In genomic region chr2:50921002-50921401, GRCm38 (mm10) we compare ENCODE assay signal across 28 mouse cellular contexts.
DNase-seq lines count a peak whose midpoint lies in the region; ATAC-seq and TF ChIP-seq lines count a peak whose summit lies in the region.
"Had no signal": no experiment of that assay in that cellular context is flagged by ENCODE, and none has a peak within 500 bp of the region (broad histone marks: within the 10 kb centered on the region; RNA-seq: fewer than 3 reads in every experiment).

No protein-coding gene starts in this region.

- TF ChIP-seq CTCF in lung, postnatal 0 days (IDR thresholded peaks at IDR 0.05) = no peak

- H3K27ac ChIP-seq in limb, embryonic 10.5 days = no peak overlapping the region
- H3K27ac ChIP-seq in lung, postnatal 0 days (ENCODE audit: low read length) = no peak overlapping the region
- H3K27ac ChIP-seq: forebrain, embryonic 10.5 days; forebrain, embryonic 13.5 days; gastrocnemius, adult 2 months; heart, embryonic 15.5 days; hindbrain, embryonic 10.5 days; hindbrain, embryonic 13.5 days had no signal

- H3K9me3 ChIP-seq in limb, embryonic 10.5 days (replicated peaks) = no peaks in the 10 kb centered on the region
- no peaks in the 10 kb centered on the region for H3K9me3 ChIP-seq in lung, postnatal 0 days (ENCODE audit: low read length)
- H3K9me3 ChIP-seq: forebrain, embryonic 10.5 days; forebrain, embryonic 13.5 days; heart, embryonic 12.5 days; heart, embryonic 15.5 days; hindbrain, embryonic 10.5 days; hindbrain, embryonic 13.5 days had no signal

- DNase-seq in embryo, embryonic 10.5 days (ENCODE audit: low spot score) = peak; percentile 55
- DNase-seq in embryo, embryonic 11 days = peak; percentile 48
- peak; percentile 39 for DNase-seq in forelimb bud, embryonic 11.5 days (ENCODE audit: low read depth, low spot score)
- peak; percentile 45 for DNase-seq in limb, embryonic 10.5 days (ENCODE audit: low spot score)
- no peak for DNase-seq in right cerebral cortex, postnatal 36 days (ENCODE audit: low spot score in 2 of 2)
- no peak for DNase-seq in c-Kit-positive CD71-positive TER-119-positive erythroid progenitor cells, embryonic 14.5 days (ENCODE audit: low spot score)
- DNase-seq in lung, postnatal 0 days (ENCODE audit: low spot score) = no peak
- DNase-seq: adrenal gland, adult 8-10 months; adrenal gland, postnatal 25 days; cerebellum, adult 18-20 months; cerebellum, adult 9-10 months; cerebellum, postnatal 14 days; gastrocnemius, adult 2 months; gastrocnemius, postnatal 14 days; heart, adult 11 months; heart, postnatal 10 days; heart, postnatal 36 days; kidney, adult 11 months had no signal

- H3K4me1 ChIP-seq in limb, embryonic 10.5 days = peaks cover 19% of the 10 kb centered on the region
- H3K4me1 ChIP-seq in lung, postnatal 0 days (ENCODE audit: insufficient read depth, low read depth, low read length) = no peaks in the 10 kb centered on the region
- H3K4me1 ChIP-seq: heart, embryonic 12.5 days; heart, embryonic 15.5 days had no signal

- H3K4me3 ChIP-seq in limb, embryonic 10.5 days = no peak overlapping the region
- no peak overlapping the region for H3K4me3 ChIP-seq in lung, postnatal 0 days (ENCODE audit: low read depth, low read length)
- H3K4me3 ChIP-seq: forebrain, embryonic 10.5 days; forebrain, embryonic 13.5 days; gastrocnemius, adult 2 months; heart, embryonic 12.5 days; heart, embryonic 15.5 days; hindbrain, embryonic 10.5 days; hindbrain, embryonic 13.5 days had no signal

- no peak overlapping the region for H3K9ac ChIP-seq in lung, postnatal 0 days (replicated peaks; ENCODE audit: low read depth)
- H3K9ac ChIP-seq: forebrain, embryonic 13.5 days; heart, embryonic 12.5 days; heart, embryonic 15.5 days; hindbrain, embryonic 13.5 days had no signal

- TF ChIP-seq EP300 in lung, postnatal 0 days (IDR thresholded peaks at IDR 0.05) = no peak

- no peak for ATAC-seq in lung, postnatal 0 days
- ATAC-seq: CD4-positive, CD25-positive, alpha-beta regulatory T cell, adult 4 months; forebrain, embryonic 13.5 days; forebrain, embryonic 16.5 days; hindbrain, embryonic 16.5 days; inflammation-experienced regulatory T-cells, adult 6 months had no signal

- no peaks in the 10 kb centered on the region for H3K36me3 ChIP-seq in limb, embryonic 10.5 days
- no peaks in the 10 kb centered on the region for H3K36me3 ChIP-seq in lung, postnatal 0 days (ENCODE audit: insufficient read depth, low read length)
- H3K36me3 ChIP-seq: forebrain, embryonic 10.5 days; heart, embryonic 12.5 days; heart, embryonic 15.5 days; hindbrain, embryonic 10.5 days; hindbrain, embryonic 13.5 days had no signal

- H3K4me2 ChIP-seq in lung, postnatal 0 days (replicated peaks; ENCODE audit: low read depth, low read length) = no peak overlapping the region
- H3K4me2 ChIP-seq: forebrain, embryonic 13.5 days; heart, embryonic 12.5 days; heart, embryonic 15.5 days; hindbrain, embryonic 13.5 days had no signal

- no peaks in the 10 kb centered on the region for H3K27me3 ChIP-seq in limb, embryonic 10.5 days (ENCODE audit: low read depth, poor library complexity, severe bottlenecking)
- H3K27me3 ChIP-seq in lung, postnatal 0 days (replicated peaks; ENCODE audit: insufficient read depth, low read length) = no peaks in the 10 kb centered on the region
- H3K27me3 ChIP-seq: forebrain, embryonic 13.5 days; heart, embryonic 12.5 days; heart, embryonic 15.5 days; hindbrain, embryonic 13.5 days had no signal

Comparison
In these comparisons a context has a peak if more than half of its experiments do, and no peak if none do; other contexts are left out.
1. DNase-seq: peak in embryo, embryonic 10.5 days (single experiment), embryo, embryonic 11 days (single experiment), forelimb bud, embryonic 11.5 days (single experiment) and limb, embryonic 10.5 days (single experiment); none in right cerebral cortex, postnatal 36 days (0 of 2), c-Kit-positive CD71-positive TER-119-positive erythroid progenitor cells, embryonic 14.5 days (single experiment) and lung, postnatal 0 days (single experiment).